Mouse (Mus musculus) kidney, adult 18-20 months (tissue): ENCODE data around the gene Serpina5.
A peak's percentile ranks its signal among the peaks of the same experiment; 100 is the strongest.
"Not testable (repeated sequence)": the region's sequence is repeated elsewhere in the genome, so short reads cannot be mapped to it uniquely, and the experiment has no call there.

Experiments
- DNase-seq: peaks from one replicate; pipeline ENCODE4 v3.0.0; 2021

Gene Serpina5

GRCm38 (mm10) chr12:104100768-104101167 lies at the start of gene Serpina5:
Gene Serpina5, plus strand, starts transcription at chr12:104101113.
- no peak for DNase-seq

- DNase-seq = no peak
Observed at GRCm38 (mm10) chr12:104053995-104054394, 46.9 kb upstream of the Serpina5 start.

- no peak for DNase-seq
Observed at GRCm38 (mm10) chr12:104055755-104056154, 45.2 kb upstream of the Serpina5 start.

- DNase-seq = no peak
Observed at GRCm38 (mm10) chr12:104057050-104057449, 43.9 kb upstream of the Serpina5 start.

- DNase-seq = no peak
Observed at GRCm38 (mm10) chr12:104057531-104057930, 43.4 kb upstream of the Serpina5 start.

- no peak for DNase-seq
Observed at GRCm38 (mm10) chr12:104060126-104060525, 40.8 kb upstream of the Serpina5 start.

- no peak for DNase-seq
Observed at GRCm38 (mm10) chr12:104061862-104062261, 39.1 kb upstream of the Serpina5 start.

GRCm38 (mm10) chr12:104064532-104064931 lies 36.4 kb upstream of the Serpina5 start:
- DNase-seq = no peak

- DNase-seq = no peak
Observed at GRCm38 (mm10) chr12:104064996-104065395, 35.9 kb upstream of the Serpina5 start.

- peak; percentile 61 for DNase-seq
Observed at GRCm38 (mm10) chr12:104066241-104066640, 34.7 kb upstream of the Serpina5 start.

- peak; percentile 36 for DNase-seq
Observed at GRCm38 (mm10) chr12:104067549-104067948, 33.4 kb upstream of the Serpina5 start.

GRCm38 (mm10) chr12:104069620-104070019 lies 31.3 kb upstream of the Serpina5 start:
- peak; percentile 76 for DNase-seq

- no peak for DNase-seq
Observed at GRCm38 (mm10) chr12:104071708-104072107, 29.2 kb upstream of the Serpina5 start.

- no peak for DNase-seq
Observed at GRCm38 (mm10) chr12:104072286-104072685, 28.6 kb upstream of the Serpina5 start.

- no peak for DNase-seq
Observed at GRCm38 (mm10) chr12:104090119-104090518, 10.8 kb upstream of the Serpina5 start.

GRCm38 (mm10) chr12:104091303-104091702 lies 9.6 kb upstream of the Serpina5 start:
- no peak for DNase-seq

- DNase-seq = no peak
Observed at GRCm38 (mm10) chr12:104105847-104106246, 4.9 kb downstream of the Serpina5 start.

GRCm38 (mm10) chr12:104106919-104107318 lies 6.0 kb downstream of the Serpina5 start:
- DNase-seq = no peak

GRCm38 (mm10) chr12:104108507-104108906 lies 7.6 kb downstream of the Serpina5 start:
- peak; percentile 11 for DNase-seq

- not testable (repeated sequence) for DNase-seq
Observed at GRCm38 (mm10) chr12:104112333-104112732, 11.4 kb downstream of the Serpina5 start, which contains the start of gene Serpina3a. Gene Serpina3a, plus strand, starts transcription at chr12:104112724.

GRCm38 (mm10) chr12:104114921-104115579 lies 14.1 kb downstream of the Serpina5 start:
- no peak for DNase-seq

GRCm38 (mm10) chr12:104123097-104123496 lies 22.2 kb downstream of the Serpina5 start:
- DNase-seq = no peak

- no peak for DNase-seq
Observed at GRCm38 (mm10) chr12:104123996-104124395, 23.1 kb downstream of the Serpina5 start.

- DNase-seq = no peak
Observed at GRCm38 (mm10) chr12:104125021-104125560, 24.2 kb downstream of the Serpina5 start.

- no peak for DNase-seq
Observed at GRCm38 (mm10) chr12:104127696-104128095, 26.8 kb downstream of the Serpina5 start, which contains the start of gene Serpina3b. Gene Serpina3b, plus strand, starts transcription at chr12:104127996.
